Mouse (Mus musculus) hematopoietic stem cell, adult 5-6 weeks (primary cell): ENCODE results near the gene Ptprk. TPM values are rescaled to one million over a fixed set of nuclear protein-coding genes. Genes with fewer than 3 reads are reported as not detected.

ENCODE experiments used
- ATAC-seq, 2 experiments: fragments of 125-278 bp in 1 of 2; replicated peaks in 1 of 2; 2 replicates each; pipeline ENCODE4 v1.8.0; 2016 to 2017; ENCODE audit warnings: inconsistent platforms in 2 of 2, mild to moderate bottlenecking in 2 of 2, moderate number of reproducible peaks in 2 of 2, low read depth in 1 of 2, moderate TSS enrichment in 1 of 2; ENCODE audit not compliant: low FRiP score in 2 of 2, poor library complexity in 2 of 2, severe bottlenecking in 2 of 2, insufficient read depth in 1 of 2, low TSS enrichment in 1 of 2
- total RNA-seq: library from RNA; stranded (forward); fragments of 172-1452, 232-1000 nt; gene quantifications from 2 replicates; pipeline ENCODE4 v1.2.3, GENCODE M21; 2017

Gene Ptprk
- total RNA-seq, 1 experiment from 2014 or later: 1.5 TPM

DNA sequence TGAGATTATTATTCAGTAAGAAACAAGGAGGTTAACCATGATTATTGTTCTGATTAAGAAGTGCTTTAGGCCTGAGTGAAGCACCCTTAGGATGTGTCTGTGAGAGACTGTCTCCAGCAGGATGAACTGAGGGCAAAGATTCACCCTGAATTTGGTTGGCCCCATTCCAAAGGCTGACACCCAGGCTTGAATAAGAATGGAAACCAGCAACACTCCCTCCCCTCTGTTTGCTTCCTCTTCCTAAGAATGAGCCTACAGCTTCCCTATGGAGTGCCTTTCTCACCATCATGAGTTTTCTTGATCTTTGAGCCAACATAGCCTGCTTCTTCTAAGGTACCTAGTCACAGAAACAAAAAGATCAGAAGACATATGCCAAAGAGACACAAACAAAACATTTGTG lies 350.8 kb downstream of the Ptprk start:
- no peak for ATAC-seq

DNA sequence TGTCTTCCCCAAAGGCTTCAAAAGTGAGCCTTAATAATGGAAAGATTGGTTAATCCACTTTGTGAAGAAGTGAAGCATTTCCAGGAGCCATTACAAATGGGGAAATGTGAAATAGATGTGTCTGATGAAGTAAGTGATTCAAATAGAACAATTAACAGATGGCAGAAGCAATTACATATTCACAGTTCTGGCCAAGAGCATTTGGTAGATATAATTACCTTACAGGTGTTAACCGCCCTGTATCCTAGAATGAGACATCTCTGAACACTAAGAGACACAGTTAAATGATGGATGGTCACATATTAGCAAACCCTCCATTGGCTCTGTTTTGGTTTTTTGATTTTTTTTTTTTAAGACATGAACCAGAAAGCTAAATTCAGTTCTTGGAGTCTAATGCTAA lies 361.5 kb downstream of the Ptprk start:
- no peak for ATAC-seq

DNA sequence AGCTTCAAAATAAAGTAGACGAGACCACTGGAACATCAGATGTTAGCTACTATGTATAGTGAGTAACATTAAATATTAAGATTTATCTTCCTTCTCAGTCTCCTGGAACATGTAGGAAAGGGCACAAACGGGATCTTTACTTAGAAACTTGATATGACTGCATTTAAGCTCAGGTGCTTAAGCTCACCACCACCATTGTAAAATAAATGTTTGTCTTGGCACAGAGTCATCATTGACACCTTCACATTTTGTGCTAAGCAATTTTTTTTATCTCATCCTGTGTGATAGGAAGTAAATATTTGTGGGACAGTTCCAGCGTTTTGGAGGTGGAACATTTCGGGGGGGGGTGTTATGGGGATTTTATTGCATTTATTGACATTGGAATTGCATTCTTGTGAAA lies 375.2 kb downstream of the Ptprk start:
- no peak for ATAC-seq

DNA sequence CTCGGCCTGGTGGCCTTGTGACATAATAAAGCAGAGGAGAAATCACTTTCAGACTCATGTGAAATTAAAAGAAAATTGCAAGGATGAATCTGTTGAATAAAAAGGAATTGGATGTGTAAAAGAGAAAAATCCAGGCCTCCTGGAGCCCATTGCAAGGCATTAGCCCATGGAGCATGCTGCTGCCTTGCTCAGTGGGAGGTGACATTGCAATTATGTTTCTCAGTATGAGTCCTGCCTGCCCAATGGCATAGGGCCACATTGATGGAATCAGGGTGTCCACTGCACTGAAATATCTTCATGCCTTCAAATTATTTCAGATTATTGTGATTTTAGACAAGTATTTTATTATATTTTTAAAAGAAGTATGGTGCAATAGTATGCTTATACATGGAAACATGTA lies 376.0 kb downstream of the Ptprk start:
- ATAC-seq: no peak

DNA sequence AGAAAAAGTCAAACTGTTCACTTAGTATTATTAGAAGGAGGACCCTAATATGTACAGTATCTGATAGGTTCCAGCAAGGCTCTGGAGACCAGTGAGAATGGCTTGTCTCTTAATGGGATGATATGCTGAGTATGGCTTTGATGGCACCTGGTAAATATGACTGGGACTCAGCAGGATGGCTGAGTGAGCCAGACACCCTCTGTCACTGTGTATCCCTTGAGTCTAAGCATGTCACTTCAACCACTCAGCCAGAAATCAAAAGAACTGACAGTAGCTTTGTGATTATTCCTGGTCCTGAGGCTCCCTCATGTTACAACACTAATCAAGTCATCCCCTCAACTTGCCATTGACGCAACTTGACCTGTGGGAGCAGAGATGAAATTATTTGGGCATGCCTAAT lies 383.4 kb downstream of the Ptprk start:
- no peak for ATAC-seq

DNA sequence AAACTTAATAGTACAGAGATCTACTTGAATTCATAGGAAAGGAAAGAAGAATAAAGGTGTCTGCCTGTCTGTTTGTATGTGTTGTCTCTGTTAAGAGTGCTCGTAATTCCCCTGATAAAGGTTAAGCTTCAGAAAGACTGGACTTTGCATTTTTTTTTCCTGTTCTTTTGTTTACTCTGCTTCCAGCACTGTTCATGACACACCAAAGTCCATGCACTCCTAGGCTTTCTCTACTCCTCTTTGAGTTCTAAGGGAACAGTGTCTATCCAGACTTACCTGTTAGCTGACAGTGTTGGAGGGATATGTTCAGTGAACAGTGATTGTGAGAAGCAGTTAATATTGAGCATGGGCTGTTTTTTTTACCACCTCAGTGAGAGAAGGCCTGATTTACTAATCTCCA lies 385.3 kb downstream of the Ptprk start:
- no peak for ATAC-seq

DNA sequence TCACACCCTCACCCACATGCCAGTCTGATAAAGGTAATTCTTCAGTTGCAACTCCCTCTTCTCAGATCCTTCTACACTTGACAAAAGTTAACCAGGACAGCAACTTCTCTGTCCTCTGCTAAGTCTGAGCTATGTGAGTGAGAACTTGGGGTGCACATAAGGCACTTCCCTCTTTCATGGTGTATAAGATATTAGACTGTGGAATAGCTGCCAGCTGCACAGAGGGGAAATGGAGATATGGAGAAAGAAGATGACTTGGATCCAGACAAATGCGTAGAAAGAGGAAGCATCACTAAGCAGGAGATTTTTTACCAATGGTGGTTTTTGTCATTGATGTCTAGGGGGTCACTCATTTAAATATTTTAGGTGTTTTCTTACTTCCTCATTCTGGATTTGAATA lies 389.1 kb downstream of the Ptprk start:
- peak; percentile 66 to 69 for ATAC-seq

DNA sequence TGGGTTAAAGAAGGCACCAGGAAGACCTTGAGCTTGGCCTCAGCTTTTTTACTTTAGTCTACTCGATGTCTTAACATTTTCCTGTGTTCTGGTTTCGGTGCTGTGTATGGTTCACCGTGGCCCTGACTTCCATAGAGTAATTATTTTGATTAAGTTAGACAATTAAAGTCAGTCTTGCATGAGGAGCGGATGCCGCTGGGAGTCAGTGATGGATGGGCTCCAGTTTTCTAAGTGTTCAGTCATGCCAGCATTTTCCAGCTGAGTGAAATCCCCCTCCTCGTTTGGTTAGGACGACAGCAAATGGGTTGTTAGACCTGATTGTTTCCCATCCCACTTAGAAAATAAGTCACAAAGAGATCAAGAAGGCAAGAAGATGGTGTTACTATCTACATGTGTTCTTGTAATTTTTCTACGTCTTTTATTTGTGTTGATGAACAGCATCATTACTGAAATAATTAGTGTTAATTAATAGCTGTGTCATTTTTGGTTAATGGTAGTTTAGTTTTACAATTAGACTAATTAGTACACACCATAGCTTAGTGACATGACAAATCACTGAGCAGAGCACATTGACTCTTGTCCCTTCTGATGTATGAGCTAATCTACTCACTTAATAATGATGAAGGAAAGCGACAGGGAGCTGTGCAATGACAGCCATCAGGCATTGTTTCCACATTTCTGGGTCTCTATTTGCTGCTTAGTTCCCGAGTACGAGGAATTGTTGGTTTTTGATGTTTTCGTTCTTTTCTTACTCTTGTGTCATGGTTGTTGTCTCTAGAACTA lies 390.3 kb downstream of the Ptprk start:
- ATAC-seq: no peak

DNA sequence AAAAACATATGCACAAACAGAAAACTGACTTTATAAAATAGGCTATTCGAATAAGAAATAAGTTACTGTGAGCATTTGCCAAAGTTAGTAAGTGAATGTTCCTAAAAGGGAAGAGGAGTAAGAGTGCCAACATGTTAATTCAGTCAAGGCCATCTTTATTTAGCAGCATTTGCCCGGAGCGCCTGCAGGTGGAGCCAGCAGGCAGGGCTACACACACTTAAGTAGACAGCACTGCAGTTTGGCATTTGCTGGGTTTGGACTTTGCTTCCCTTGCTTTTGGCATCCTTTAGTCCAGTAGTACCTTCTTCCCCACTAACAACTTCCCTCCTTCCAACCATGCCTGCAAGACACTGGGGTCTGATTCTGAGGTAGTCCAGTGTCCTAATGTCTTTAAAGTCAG lies 411.0 kb downstream of the Ptprk start:
- peak; percentile 98 to 99 for ATAC-seq

DNA sequence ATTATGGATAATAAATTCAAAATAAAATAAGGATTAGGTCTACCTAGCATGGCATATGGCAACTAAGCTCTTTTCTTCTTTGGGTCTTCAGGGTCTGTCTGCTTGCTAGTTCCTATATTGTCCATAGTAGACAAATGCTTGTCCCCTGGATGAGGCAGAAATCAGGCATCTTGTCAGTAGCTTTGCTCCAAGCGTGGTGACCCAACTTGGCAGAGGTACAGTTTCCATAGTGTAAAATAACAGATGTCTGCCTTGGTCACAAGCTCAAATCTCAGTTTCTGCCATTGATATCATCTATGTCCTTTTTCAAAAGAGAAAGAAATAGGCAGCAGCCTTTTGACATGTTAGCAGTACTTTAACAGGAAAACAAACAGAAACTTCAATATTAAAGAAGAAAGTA lies 416.4 kb downstream of the Ptprk start:
- no peak for ATAC-seq

DNA sequence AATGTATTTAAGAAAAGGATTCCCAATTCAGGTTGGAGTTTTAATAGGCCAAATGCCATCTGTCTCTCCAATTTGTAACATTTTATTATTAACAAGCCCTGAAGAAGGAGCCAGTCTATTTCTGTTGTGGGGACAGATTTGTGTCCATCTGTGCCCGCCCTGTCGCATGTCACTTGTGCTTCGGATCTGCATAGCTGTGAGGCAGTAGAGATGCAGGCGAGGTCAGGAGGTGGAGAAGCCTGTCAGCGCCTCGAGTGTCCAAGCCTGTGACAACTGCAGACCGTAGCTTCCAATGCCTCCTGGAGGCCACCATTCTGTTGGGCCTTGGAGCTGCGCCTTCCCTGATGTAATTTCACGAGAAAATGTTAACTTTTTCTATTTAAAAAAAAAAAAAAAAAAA lies 417.6 kb downstream of the Ptprk start:
- no peak for ATAC-seq

DNA sequence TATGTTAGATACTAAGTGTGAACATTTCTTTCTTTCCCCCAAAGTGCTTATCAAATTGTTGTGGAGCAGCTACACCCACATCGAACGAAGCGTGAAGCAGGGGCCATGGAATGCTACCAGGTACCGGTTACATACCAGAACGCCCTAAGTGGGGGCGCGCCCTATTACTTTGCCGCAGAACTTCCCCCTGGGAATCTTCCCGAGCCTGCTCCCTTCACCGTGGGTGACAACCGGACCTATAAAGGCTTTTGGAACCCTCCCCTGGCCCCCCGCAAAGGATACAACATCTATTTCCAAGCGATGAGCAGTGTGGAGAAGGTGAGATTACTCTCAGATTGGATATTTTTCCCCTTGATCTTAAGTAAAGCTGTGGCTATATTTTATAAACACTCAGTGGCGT lies 418.2 kb downstream of the Ptprk start:
- ATAC-seq: no peak

DNA sequence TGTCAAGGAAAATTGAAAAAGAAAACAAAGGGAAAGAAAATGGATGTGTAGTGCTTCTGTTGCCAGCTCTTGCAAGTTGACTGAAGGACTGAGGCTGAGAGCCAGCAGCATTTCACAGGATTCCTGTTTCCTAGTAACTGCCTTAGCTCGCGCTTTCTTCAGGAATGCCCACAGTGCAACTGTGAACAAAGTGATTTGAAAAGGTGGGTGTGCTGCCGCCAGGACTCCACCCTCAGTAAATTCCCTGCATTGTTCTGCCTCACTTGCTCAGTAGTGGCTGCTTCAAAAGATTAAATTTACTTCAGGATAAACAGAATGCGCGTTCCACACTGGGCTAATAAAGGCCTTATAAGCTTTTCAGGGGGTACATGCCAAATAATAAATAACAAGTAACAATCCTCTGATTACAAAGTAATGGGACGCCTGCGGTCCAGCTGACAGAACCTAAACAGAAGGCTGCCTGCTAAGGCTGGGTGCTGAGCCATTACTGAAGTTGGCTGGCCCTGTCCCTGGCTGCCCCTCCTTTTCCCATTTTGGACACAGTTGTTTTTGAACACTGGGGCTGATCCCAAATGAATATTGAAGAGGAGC lies 418.7 kb downstream of the Ptprk start:
- no peak for ATAC-seq

DNA sequence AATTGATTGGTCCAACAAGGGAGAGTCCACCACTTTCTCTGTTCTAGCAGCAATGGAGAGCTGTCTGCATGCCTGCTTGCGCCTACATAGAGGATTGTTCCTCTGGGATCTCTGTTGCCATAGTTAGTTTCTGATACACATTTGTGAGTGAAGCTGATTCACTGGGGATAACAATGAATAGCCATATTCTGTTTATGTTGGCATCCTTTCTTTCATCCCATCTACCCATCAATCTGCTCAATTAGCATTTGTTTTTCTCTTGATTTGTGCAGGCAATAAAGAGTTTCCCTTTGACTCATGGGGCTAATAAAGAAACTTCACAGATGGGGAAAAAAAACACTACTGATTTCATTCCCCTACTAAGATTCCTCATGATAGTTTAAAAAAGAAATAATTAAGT lies 423.2 kb downstream of the Ptprk start:
- no peak for ATAC-seq

DNA sequence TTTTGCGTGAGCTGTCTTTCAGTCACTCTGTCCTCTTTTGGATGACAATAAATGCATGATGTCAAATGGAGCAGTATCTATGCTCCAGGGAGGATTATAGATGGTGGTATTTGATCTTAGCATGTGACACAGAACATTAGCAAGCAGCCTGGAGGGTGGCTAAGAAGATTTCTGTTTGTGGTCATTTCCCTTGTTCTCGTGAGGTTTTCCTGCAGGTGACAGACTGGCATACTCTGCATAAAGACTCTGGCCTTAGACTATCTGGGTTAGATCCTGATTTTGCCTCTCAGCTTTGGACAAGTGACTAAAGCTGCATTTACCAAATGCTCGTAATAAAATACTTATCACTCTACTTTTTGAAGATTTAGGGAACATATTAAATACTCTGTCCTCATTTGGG lies 423.9 kb downstream of the Ptprk start:
- ATAC-seq: peak; percentile 60 to 81

DNA sequence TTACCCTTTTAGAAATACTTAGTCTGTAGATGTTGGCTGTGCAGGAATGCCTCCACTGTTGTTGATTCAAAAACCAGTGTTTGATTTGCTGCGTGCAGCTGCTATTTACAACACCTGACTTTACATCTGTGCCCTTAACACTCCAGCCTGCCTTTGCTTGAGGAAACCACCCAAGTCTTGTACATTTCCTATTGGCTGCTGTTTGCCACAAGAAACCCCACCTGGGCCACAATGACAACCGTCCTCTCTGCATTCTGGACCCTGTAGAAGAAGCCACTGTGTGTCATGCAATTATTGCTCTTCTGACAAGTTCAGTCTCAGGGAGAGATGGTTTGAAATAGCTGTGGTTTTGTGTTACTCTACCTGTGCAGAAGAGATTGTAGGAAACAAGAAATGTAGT lies 439.0 kb downstream of the Ptprk start:
- ATAC-seq: no peak

DNA sequence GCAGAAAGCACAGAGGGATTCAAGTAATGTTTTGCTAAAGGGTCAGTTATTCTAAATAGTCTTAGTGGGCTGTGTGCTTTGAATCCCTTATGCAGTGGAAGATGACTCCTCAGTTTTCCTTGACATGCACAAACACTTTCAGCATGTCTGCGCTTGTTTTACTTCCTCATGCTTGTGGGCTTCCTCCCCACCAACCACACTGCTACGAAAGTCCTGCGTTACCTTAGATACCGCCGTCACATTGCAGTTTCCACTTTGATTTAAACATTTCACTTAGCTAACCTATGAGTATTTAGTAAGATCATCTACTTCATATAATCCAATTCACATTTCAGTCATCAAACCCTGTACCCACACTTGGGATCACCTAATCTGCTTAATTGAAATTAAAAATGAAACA lies 441.5 kb downstream of the Ptprk start:
- peak; percentile 92 to 98 for ATAC-seq

DNA sequence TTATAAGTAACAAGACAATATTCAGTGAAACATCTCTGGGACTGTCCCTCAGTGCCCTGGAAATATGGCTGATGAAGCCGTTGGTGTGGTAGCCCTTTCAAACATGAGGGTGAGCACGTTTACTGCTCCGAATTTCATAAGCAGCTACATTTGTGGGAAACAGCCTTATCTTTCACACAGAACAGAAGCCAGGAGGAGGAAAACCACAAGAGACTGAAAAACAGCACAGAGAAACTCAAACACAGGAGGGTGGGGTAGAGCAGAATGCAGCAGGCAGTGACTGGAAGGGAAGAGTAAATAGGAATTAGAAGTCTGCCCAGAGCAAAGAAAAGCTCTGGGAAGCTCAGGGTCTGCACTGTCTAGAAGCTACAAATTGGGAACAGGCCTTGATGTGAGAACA lies 443.7 kb downstream of the Ptprk start:
- peak; percentile 57 to 59 for ATAC-seq

DNA sequence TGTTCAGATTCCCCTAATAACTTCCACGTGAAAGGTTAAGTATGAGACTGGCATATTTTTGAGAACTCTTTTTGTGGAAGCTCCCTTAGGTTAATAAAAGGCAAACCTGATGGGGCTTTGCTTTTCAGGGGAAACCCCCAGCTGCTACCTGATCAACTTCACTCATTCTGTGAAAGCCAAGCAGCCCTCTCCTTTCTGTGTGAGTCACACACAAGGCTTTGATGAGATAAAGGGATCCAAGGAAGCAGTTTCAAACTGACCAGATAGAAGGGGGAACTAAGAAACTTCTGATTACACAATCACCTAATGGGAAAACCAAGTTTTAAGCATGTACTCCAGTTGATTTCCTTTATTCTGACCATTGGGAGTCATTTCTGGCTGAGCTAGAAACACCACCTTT lies 445.2 kb downstream of the Ptprk start:
- ATAC-seq: no peak; a peak in 1 of 4 replicates
